Mouse (Mus musculus): Measurements from ENCODE around the gene Ppp4r2.
"Not testable (repeated sequence)": the region's sequence is repeated elsewhere in the genome, so short reads cannot be mapped to it uniquely, and the experiment has no call there.

The Ppp4r2 gene

GRCm38 (mm10) chr6:100831188-100831587, 2.2 kb upstream of the Ppp4r2 start:
- no peak for DNase-seq (ENCODE audit: low spot score in 2 of 2)

- no peak for DNase-seq (ENCODE audit: low spot score in 2 of 2)
These were observed 1.7 kb upstream of the Ppp4r2 start for GRCm38 (mm10) chr6:100831751-100832150.

GRCm38 (mm10) chr6:100833811-100834481, 524 bp downstream of the Ppp4r2 start:
- DNase-seq (ENCODE audit: low spot score in 2 of 2) = peak; percentile 65 to 68

- no peak for DNase-seq (ENCODE audit: low spot score in 2 of 2)
These were observed 1.2 kb downstream of the Ppp4r2 start for GRCm38 (mm10) chr6:100834489-100835160.

- no peak for DNase-seq (ENCODE audit: low spot score in 2 of 2)
These were observed 11.6 kb downstream of the Ppp4r2 start for GRCm38 (mm10) chr6:100845058-100845457.

GRCm38 (mm10) chr6:100847264-100847663, 13.8 kb downstream of the Ppp4r2 start:
- DNase-seq (ENCODE audit: low spot score in 2 of 2) = no peak

GRCm38 (mm10) chr6:100848682-100849375, 15.4 kb downstream of the Ppp4r2 start:
- DNase-seq (ENCODE audit: low spot score in 2 of 2) = no peak

- DNase-seq (ENCODE audit: low spot score in 2 of 2) = no peak
These were observed 17.3 kb downstream of the Ppp4r2 start for GRCm38 (mm10) chr6:100850671-100851081.

- DNase-seq (ENCODE audit: low spot score in 2 of 2) = no peak
These were observed 17.7 kb downstream of the Ppp4r2 start for GRCm38 (mm10) chr6:100851083-100851482.

GRCm38 (mm10) chr6:100865321-100865720, 31.9 kb downstream of the Ppp4r2 start:
- no peak for DNase-seq (ENCODE audit: low spot score in 2 of 2)

- not testable (repeated sequence) for DNase-seq (ENCODE audit: low spot score in 2 of 2)
These were observed 32.4 kb downstream of the Ppp4r2 start for GRCm38 (mm10) chr6:100865788-100866187.

GRCm38 (mm10) chr6:100866246-100866645, 32.8 kb downstream of the Ppp4r2 start:
- DNase-seq (ENCODE audit: low spot score in 2 of 2) = not testable (repeated sequence)

GRCm38 (mm10) chr6:100868863-100869262, 35.4 kb downstream of the Ppp4r2 start:
- DNase-seq (ENCODE audit: low spot score in 2 of 2) = no peak

GRCm38 (mm10) chr6:100869909-100870308, 36.5 kb downstream of the Ppp4r2 start:
- DNase-seq (ENCODE audit: low spot score in 2 of 2) = no peak

GRCm38 (mm10) chr6:100873191-100873590, 39.8 kb downstream of the Ppp4r2 start:
- DNase-seq (ENCODE audit: low spot score in 2 of 2) = no peak

- peak in 1 of 2 experiments; percentile 63 for DNase-seq (ENCODE audit: low spot score in 2 of 2)
These were observed 42.6 kb downstream of the Ppp4r2 start for GRCm38 (mm10) chr6:100875862-100876623.

- DNase-seq (ENCODE audit: low spot score in 2 of 2) = no peak
These were observed 43.2 kb downstream of the Ppp4r2 start for GRCm38 (mm10) chr6:100876624-100877017.

- DNase-seq (ENCODE audit: low spot score in 2 of 2) = no peak
These were observed 45.1 kb downstream of the Ppp4r2 start for GRCm38 (mm10) chr6:100878546-100878945.

GRCm38 (mm10) chr6:100879607-100880006, 46.2 kb downstream of the Ppp4r2 start:
- no peak for DNase-seq (ENCODE audit: low spot score in 2 of 2)

- DNase-seq (ENCODE audit: low spot score in 2 of 2) = no peak
These were observed 48.2 kb downstream of the Ppp4r2 start for GRCm38 (mm10) chr6:100881657-100882056.

- peak; percentile 37 to 69 for DNase-seq (ENCODE audit: low spot score in 2 of 2)
These were observed 49.2 kb downstream of the Ppp4r2 start for GRCm38 (mm10) chr6:100882381-100883213.

All from thymus, postnatal 10 days (tissue).